Mouse (Mus musculus) T-helper 2 cell (primary cell): ENCODE data around the gene Clasrp.

Source experiments
- in situ Hi-C: fragments of 300-600 bp; cut with MboI, MseI; formaldehyde crosslinking; loops from one replicate; pipeline ENCODE4 v1.15.1; 2025; ENCODE audit warnings: high pct_unique_total_duplicates

Gene Clasrp

GRCm38 (mm10) chr7:19532240-19532639 lies 72.0 kb downstream of the Clasrp start:
- in situ Hi-C loops, result no loop called here

GRCm38 (mm10) chr7:19531077-19531476 lies 73.2 kb downstream of the Clasrp start:
- in situ Hi-C loops, result no loop called here
